Mouse (Mus musculus): ENCODE data around the gene Gm43518.

Gm43518 gene

GRCm38 (mm10) chr5:123979221-123979979, 52.2 kb downstream of the Gm43518 start:
- no peak for DNase-seq (ENCODE audit: low read depth)

- no peak for DNase-seq (ENCODE audit: low read depth)
Observed at GRCm38 (mm10) chr5:123979980-123980369, 52.8 kb downstream of the Gm43518 start.

- DNase-seq (ENCODE audit: low read depth), result no peak
Observed at GRCm38 (mm10) chr5:123980521-123981249, 53.5 kb downstream of the Gm43518 start.

- no peak for DNase-seq (ENCODE audit: low read depth)
Observed at GRCm38 (mm10) chr5:123981250-123981554, 54.0 kb downstream of the Gm43518 start.

- no peak for DNase-seq (ENCODE audit: low read depth)
Observed at GRCm38 (mm10) chr5:123982838-123983237, 55.6 kb downstream of the Gm43518 start.

GRCm38 (mm10) chr5:123985434-123985833, 58.2 kb downstream of the Gm43518 start:
- no peak for DNase-seq (ENCODE audit: low read depth)

- DNase-seq (ENCODE audit: low read depth), result no peak
Observed at GRCm38 (mm10) chr5:123986925-123987324, 59.7 kb downstream of the Gm43518 start.

GRCm38 (mm10) chr5:123987511-123987910, 60.3 kb downstream of the Gm43518 start:
- no peak for DNase-seq (ENCODE audit: low read depth)

Measured in c-Kit-positive CD71-positive TER-119-negative erythroid progenitor cells, embryonic 14.5 days (primary cell).